Mouse (Mus musculus): Measurements from ENCODE around the gene Uevld. TPM values are rescaled to one million over a fixed set of nuclear protein-coding genes. Genes with fewer than 3 reads are reported as not detected.

Uevld gene
- polyA plus RNA-seq, 1 experiment from 2014 or later: 4.7 TPM

- 38% methylated on average over 4 of the region's 4 CpGs for WGBS
- no peak for ATAC-seq
- H3K36me3 ChIP-seq (ENCODE audit: control insufficient read depth, insufficient read depth, low read length): peaks cover 8% of the 10 kb centered on the region
Observed at GRCm38 (mm10) chr7:46935847-46936246, 22.5 kb downstream of the Uevld start.

GRCm38 (mm10) chr7:46934788-46935187, 23.5 kb downstream of the Uevld start:
- 87% methylated on average over 8 of the region's 8 CpGs for WGBS
- H3K4me1 ChIP-seq (ENCODE audit: control insufficient read depth, insufficient read depth, low read depth, low read length): no peaks in the 10 kb centered on the region

More at GRCm38 (mm10) chr7:46935847-46936246, 22.5 kb downstream of the Uevld start:
- Histone ChIP-seq H3K9me3 (ENCODE audit: control insufficient read depth, low read length) (no peaks in the 10 kb centered on the region), H3K4me2 (ENCODE audit: low read length) (no peak overlapping the region), H3K9ac (ENCODE audit: low read depth, low read length) (no peak overlapping the region), H3K27me3 (replicated peaks; ENCODE audit: control insufficient read depth, insufficient read depth, low read length) (no peaks in the 10 kb centered on the region), H3K4me1 (ENCODE audit: control insufficient read depth, insufficient read depth, low read depth, low read length) (no peaks in the 10 kb centered on the region), H3K4me3 (ENCODE audit: low read length) (no peak overlapping the region), H3K27ac (ENCODE audit: low read depth, low read length) (no peak overlapping the region)

GRCm38 (mm10) chr7:46931370-46931769, 27.0 kb downstream of the Uevld start:
- Histone ChIP-seq H3K9me3 (ENCODE audit: control insufficient read depth, low read length) (no peaks in the 10 kb centered on the region), H3K27me3 (replicated peaks; ENCODE audit: control insufficient read depth, insufficient read depth, low read length) (no peaks in the 10 kb centered on the region), H3K36me3 (ENCODE audit: control insufficient read depth, insufficient read depth, low read length) (peaks cover 10% of the 10 kb centered on the region), H3K4me3 (ENCODE audit: low read length) (no peak overlapping the region), H3K4me1 (ENCODE audit: control insufficient read depth, insufficient read depth, low read depth, low read length) (no peaks in the 10 kb centered on the region), H3K9ac (ENCODE audit: low read depth, low read length) (no peak overlapping the region), H3K27ac (ENCODE audit: low read depth, low read length) (no peak overlapping the region), H3K4me2 (ENCODE audit: low read length) (no peak overlapping the region)
- 98% methylated on average over 3 of the region's 3 CpGs for WGBS
- no peak for ATAC-seq

More at GRCm38 (mm10) chr7:46934788-46935187, 23.5 kb downstream of the Uevld start:
- Histone ChIP-seq H3K9me3 (ENCODE audit: control insufficient read depth, low read length) (no peaks in the 10 kb centered on the region), H3K4me3 (ENCODE audit: low read length) (no peak overlapping the region), H3K9ac (ENCODE audit: low read depth, low read length) (no peak overlapping the region), H3K36me3 (ENCODE audit: control insufficient read depth, insufficient read depth, low read length) (peaks cover 13% of the 10 kb centered on the region), H3K4me2 (ENCODE audit: low read length) (no peak overlapping the region), H3K27me3 (replicated peaks; ENCODE audit: control insufficient read depth, insufficient read depth, low read length) (no peaks in the 10 kb centered on the region), H3K27ac (ENCODE audit: low read depth, low read length) (no peak overlapping the region)
- no peak for ATAC-seq

- Histone ChIP-seq H3K4me2 (ENCODE audit: low read length) (no peak overlapping the region), H3K27me3 (replicated peaks; ENCODE audit: control insufficient read depth, insufficient read depth, low read length) (no peaks in the 10 kb centered on the region), H3K4me3 (ENCODE audit: low read length) (no peak overlapping the region), H3K9ac (ENCODE audit: low read depth, low read length) (no peak overlapping the region), H3K9me3 (ENCODE audit: control insufficient read depth, low read length) (no peaks in the 10 kb centered on the region), H3K36me3 (ENCODE audit: control insufficient read depth, insufficient read depth, low read length) (peaks cover 7% of the 10 kb centered on the region), H3K27ac (ENCODE audit: low read depth, low read length) (no peak overlapping the region), H3K4me1 (ENCODE audit: control insufficient read depth, insufficient read depth, low read depth, low read length) (no peaks in the 10 kb centered on the region)
- WGBS: 96% methylated on average over 5 of the region's 5 CpGs
- ATAC-seq: no peak
Observed at GRCm38 (mm10) chr7:46928291-46928690, 30.0 kb downstream of the Uevld start.

GRCm38 (mm10) chr7:46922075-46922474, 36.3 kb downstream of the Uevld start:
- Histone ChIP-seq H3K4me2 (ENCODE audit: low read length) (no peak overlapping the region), H3K27ac (ENCODE audit: low read depth, low read length) (no peak overlapping the region), H3K9me3 (ENCODE audit: control insufficient read depth, low read length) (no peaks in the 10 kb centered on the region), H3K9ac (ENCODE audit: low read depth, low read length) (no peak overlapping the region), H3K4me3 (ENCODE audit: low read length) (no peak overlapping the region), H3K36me3 (ENCODE audit: control insufficient read depth, insufficient read depth, low read length) (no peaks in the 10 kb centered on the region), H3K4me1 (ENCODE audit: control insufficient read depth, insufficient read depth, low read depth, low read length) (peaks cover 17% of the 10 kb centered on the region), H3K27me3 (replicated peaks; ENCODE audit: control insufficient read depth, insufficient read depth, low read length) (no peaks in the 10 kb centered on the region)
- 67% methylated on average over 4 of the region's 4 CpGs for WGBS
- no peak for ATAC-seq

- H3K4me1 ChIP-seq (ENCODE audit: control insufficient read depth, insufficient read depth, low read depth, low read length): peaks cover 17% of the 10 kb centered on the region
- no peaks in the 10 kb centered on the region for H3K27me3 ChIP-seq (replicated peaks; ENCODE audit: control insufficient read depth, insufficient read depth, low read length)
- no peaks in the 10 kb centered on the region for H3K9me3 ChIP-seq (ENCODE audit: control insufficient read depth, low read length)
- no peaks in the 10 kb centered on the region for H3K36me3 ChIP-seq (ENCODE audit: control insufficient read depth, insufficient read depth, low read length)
- WGBS: under 1% methylated on average over 43 of the region's 75 CpGs
- peak within 1 kb of the TSS; percentile 91 for H3K9ac ChIP-seq (ENCODE audit: low read depth, low read length)
- peak within 1 kb of the TSS; percentile 77 for H3K4me2 ChIP-seq (ENCODE audit: low read length)
- peak within 1 kb of the TSS; percentile 98 for H3K4me3 ChIP-seq (ENCODE audit: low read length)
- ATAC-seq: peak; percentile 97
- peak within 1 kb of the TSS; percentile 91 for H3K27ac ChIP-seq (ENCODE audit: low read depth, low read length)
Observed at GRCm38 (mm10) chr7:46919551-46920176, 38.7 kb downstream of the Uevld start, which contains the start of gene Tsg101. Tsg101 (minus strand) TSS chr7:46919969.

- Histone ChIP-seq H3K36me3 (ENCODE audit: control insufficient read depth, insufficient read depth, low read length) (no peaks in the 10 kb centered on the region), H3K27me3 (replicated peaks; ENCODE audit: control insufficient read depth, insufficient read depth, low read length) (no peaks in the 10 kb centered on the region), H3K4me2 (ENCODE audit: low read length) (peak overlapping the region; percentile 77), H3K9me3 (ENCODE audit: control insufficient read depth, low read length) (no peaks in the 10 kb centered on the region), H3K9ac (ENCODE audit: low read depth, low read length) (peak overlapping the region; percentile 55), H3K27ac (ENCODE audit: low read depth, low read length) (no peak overlapping the region; the same call in 1 of the 2 replicates), H3K4me1 (ENCODE audit: control insufficient read depth, insufficient read depth, low read depth, low read length) (peaks cover 17% of the 10 kb centered on the region), H3K4me3 (ENCODE audit: low read length) (peak overlapping the region; percentile 98)
- WGBS: 18% methylated on average over 13 of the region's 13 CpGs
- ATAC-seq: no peak
Observed at GRCm38 (mm10) chr7:46918678-46919371, 39.5 kb downstream of the Uevld start.

GRCm38 (mm10) chr7:46916376-46916775, 42.0 kb downstream of the Uevld start:
- Histone ChIP-seq H3K9me3 (ENCODE audit: control insufficient read depth, low read length) (no peaks in the 10 kb centered on the region), H3K4me1 (ENCODE audit: control insufficient read depth, insufficient read depth, low read depth, low read length) (peaks cover 17% of the 10 kb centered on the region), H3K4me2 (ENCODE audit: low read length) (no peak overlapping the region), H3K9ac (ENCODE audit: low read depth, low read length) (no peak overlapping the region), H3K36me3 (ENCODE audit: control insufficient read depth, insufficient read depth, low read length) (peaks cover 6% of the 10 kb centered on the region), H3K27ac (ENCODE audit: low read depth, low read length) (no peak overlapping the region), H3K4me3 (ENCODE audit: low read length) (no peak overlapping the region), H3K27me3 (replicated peaks; ENCODE audit: control insufficient read depth, insufficient read depth, low read length) (no peaks in the 10 kb centered on the region)
- ATAC-seq: no peak
- 95% methylated on average over 3 of the region's 3 CpGs for WGBS

- H3K9ac ChIP-seq (ENCODE audit: low read depth, low read length): no peak overlapping the region
- no peak for ATAC-seq
- H3K27me3 ChIP-seq (replicated peaks; ENCODE audit: control insufficient read depth, insufficient read depth, low read length): no peaks in the 10 kb centered on the region
- H3K9me3 ChIP-seq (ENCODE audit: control insufficient read depth, low read length): no peaks in the 10 kb centered on the region
- H3K36me3 ChIP-seq (ENCODE audit: control insufficient read depth, insufficient read depth, low read length): peaks cover 27% of the 10 kb centered on the region
- H3K4me2 ChIP-seq (ENCODE audit: low read length): no peak overlapping the region
- no peak overlapping the region for H3K4me3 ChIP-seq (ENCODE audit: low read length)
- H3K4me1 ChIP-seq (ENCODE audit: control insufficient read depth, insufficient read depth, low read depth, low read length): no peaks in the 10 kb centered on the region
- 96% methylated on average over 3 of the region's 3 CpGs for WGBS
- H3K27ac ChIP-seq (ENCODE audit: low read depth, low read length): no peak overlapping the region
Observed at GRCm38 (mm10) chr7:46911250-46911649, 47.1 kb downstream of the Uevld start.

Data from hindbrain, embryonic 16.5 days (tissue).